Mouse (Mus musculus): ENCODE measurements around the gene Prex1. TPM values are rescaled to one million over a fixed set of nuclear protein-coding genes. Genes with fewer than 3 reads are reported as not detected.

Prex1 gene
- polyA plus RNA-seq, 1 experiment from 2014 or later, result 20.9 TPM

- Histone ChIP-seq H3K4me2 (replicated peaks; ENCODE audit: low read depth, low read length) (no peak overlapping the region), H3K36me3 (ENCODE audit: control insufficient read depth, insufficient read depth, low read length) (no peaks in the 10 kb centered on the region), H3K9me3 (ENCODE audit: control insufficient read depth, low read length) (no peaks in the 10 kb centered on the region), H3K27me3 (ENCODE audit: control insufficient read depth, insufficient read depth, low read length) (no peaks in the 10 kb centered on the region), H3K9ac (ENCODE audit: low read depth, low read length) (no peak overlapping the region), H3K4me3 (ENCODE audit: low read depth, low read length) (no peak overlapping the region), H3K4me1 (replicated peaks; ENCODE audit: control insufficient read depth, insufficient read depth, low read length) (0 out of 2 replicates have a peak, but pooled peaks cover 2% of the 10 kb centered on the region), H3K27ac (ENCODE audit: low read depth, low read length) (no peak overlapping the region)
- no peak for DNase-seq (ENCODE audit: low spot score)
- 48% methylated on average over 8 of the region's 8 CpGs for WGBS
- no peak for ATAC-seq (ENCODE audit: low FRiP score)
Observed at GRCm38 (mm10) chr2:166608509-166608908, 105.1 kb downstream of the Prex1 start.

- Histone ChIP-seq H3K9me3 (ENCODE audit: control insufficient read depth, low read length) (no peaks in the 10 kb centered on the region), H3K36me3 (ENCODE audit: control insufficient read depth, insufficient read depth, low read length) (no peaks in the 10 kb centered on the region), H3K4me3 (ENCODE audit: low read depth, low read length) (no peak overlapping the region), H3K4me2 (replicated peaks; ENCODE audit: low read depth, low read length) (no peak overlapping the region), H3K9ac (ENCODE audit: low read depth, low read length) (no peak overlapping the region), H3K27me3 (ENCODE audit: control insufficient read depth, insufficient read depth, low read length) (no peaks in the 10 kb centered on the region), H3K27ac (ENCODE audit: low read depth, low read length) (no peak overlapping the region), H3K4me1 (replicated peaks; ENCODE audit: control insufficient read depth, insufficient read depth, low read length) (0 out of 2 replicates have a peak, but pooled peaks cover 2% of the 10 kb centered on the region)
- DNase-seq (ENCODE audit: low spot score), result no peak
- no peak for ATAC-seq (ENCODE audit: low FRiP score)
- 74% methylated on average over 17 of the region's 17 CpGs for WGBS
Observed at GRCm38 (mm10) chr2:166606481-166607245, 107.0 kb downstream of the Prex1 start.

GRCm38 (mm10) chr2:166606053-166606452, 107.6 kb downstream of the Prex1 start:
- no peak overlapping the region for H3K9ac ChIP-seq (ENCODE audit: low read depth, low read length)
- no peak overlapping the region for H3K4me2 ChIP-seq (replicated peaks; ENCODE audit: low read depth, low read length)
- no peak overlapping the region for H3K4me3 ChIP-seq (ENCODE audit: low read depth, low read length)
- H3K4me1 ChIP-seq (replicated peaks; ENCODE audit: control insufficient read depth, insufficient read depth, low read length), result 0 out of 2 replicates have a peak, but pooled peaks cover 2% of the 10 kb centered on the region
- no peak for DNase-seq (ENCODE audit: low spot score)
- H3K9me3 ChIP-seq (ENCODE audit: control insufficient read depth, low read length), result no peaks in the 10 kb centered on the region
- WGBS, result 55% methylated on average over 6 of the region's 6 CpGs
- no peak overlapping the region for H3K27ac ChIP-seq (ENCODE audit: low read depth, low read length)
- no peaks in the 10 kb centered on the region for H3K27me3 ChIP-seq (ENCODE audit: control insufficient read depth, insufficient read depth, low read length)
- ATAC-seq (ENCODE audit: low FRiP score), result no peak
- no peaks in the 10 kb centered on the region for H3K36me3 ChIP-seq (ENCODE audit: control insufficient read depth, insufficient read depth, low read length)

GRCm38 (mm10) chr2:166605164-166605831, 108.3 kb downstream of the Prex1 start:
- Histone ChIP-seq H3K36me3 (ENCODE audit: control insufficient read depth, insufficient read depth, low read length) (no peaks in the 10 kb centered on the region), H3K9me3 (ENCODE audit: control insufficient read depth, low read length) (no peaks in the 10 kb centered on the region), H3K27ac (ENCODE audit: low read depth, low read length) (no peak overlapping the region), H3K27me3 (ENCODE audit: control insufficient read depth, insufficient read depth, low read length) (no peaks in the 10 kb centered on the region), H3K9ac (ENCODE audit: low read depth, low read length) (no peak overlapping the region), H3K4me2 (replicated peaks; ENCODE audit: low read depth, low read length) (no peak overlapping the region), H3K4me3 (ENCODE audit: low read depth, low read length) (no peak overlapping the region), H3K4me1 (replicated peaks; ENCODE audit: control insufficient read depth, insufficient read depth, low read length) (0 out of 2 replicates have a peak, but pooled peaks cover 2% of the 10 kb centered on the region)
- no peak for ATAC-seq (ENCODE audit: low FRiP score)
- DNase-seq (ENCODE audit: low spot score), result no peak
- WGBS, result 62% methylated on average over 12 of the region's 12 CpGs

GRCm38 (mm10) chr2:166602948-166603347, 110.7 kb downstream of the Prex1 start:
- WGBS, result 91% methylated on average over 3 of the region's 3 CpGs
- H3K4me2 ChIP-seq (replicated peaks; ENCODE audit: low read depth, low read length), result no peak overlapping the region
- H3K36me3 ChIP-seq (ENCODE audit: control insufficient read depth, insufficient read depth, low read length), result 0 out of 2 replicates have a peak, but pooled peaks cover 3% of the 10 kb centered on the region
- no peak overlapping the region for H3K27ac ChIP-seq (ENCODE audit: low read depth, low read length)
- H3K4me1 ChIP-seq (replicated peaks; ENCODE audit: control insufficient read depth, insufficient read depth, low read length), result no peaks in the 10 kb centered on the region
- no peaks in the 10 kb centered on the region for H3K9me3 ChIP-seq (ENCODE audit: control insufficient read depth, low read length)
- H3K9ac ChIP-seq (ENCODE audit: low read depth, low read length), result no peak overlapping the region
- no peak overlapping the region for H3K4me3 ChIP-seq (ENCODE audit: low read depth, low read length)
- ATAC-seq (ENCODE audit: low FRiP score), result no peak
- DNase-seq (ENCODE audit: low spot score), result no peak
- no peaks in the 10 kb centered on the region for H3K27me3 ChIP-seq (ENCODE audit: control insufficient read depth, insufficient read depth, low read length)

GRCm38 (mm10) chr2:166601420-166601819, 112.2 kb downstream of the Prex1 start:
- DNase-seq (ENCODE audit: low spot score), result no peak
- Histone ChIP-seq H3K9ac (ENCODE audit: low read depth, low read length) (no peak overlapping the region), H3K4me2 (replicated peaks; ENCODE audit: low read depth, low read length) (no peak overlapping the region), H3K4me3 (ENCODE audit: low read depth, low read length) (no peak overlapping the region), H3K36me3 (ENCODE audit: control insufficient read depth, insufficient read depth, low read length) (0 out of 2 replicates have a peak, but pooled peaks cover 6% of the 10 kb centered on the region), H3K4me1 (replicated peaks; ENCODE audit: control insufficient read depth, insufficient read depth, low read length) (no peaks in the 10 kb centered on the region), H3K27ac (ENCODE audit: low read depth, low read length) (no peak overlapping the region), H3K9me3 (ENCODE audit: control insufficient read depth, low read length) (no peaks in the 10 kb centered on the region), H3K27me3 (ENCODE audit: control insufficient read depth, insufficient read depth, low read length) (no peaks in the 10 kb centered on the region)
- 92% methylated on average over 18 of the region's 18 CpGs for WGBS
- ATAC-seq (ENCODE audit: low FRiP score), result no peak

- H3K27ac ChIP-seq (ENCODE audit: low read depth, low read length), result no peak overlapping the region
- H3K27me3 ChIP-seq (ENCODE audit: control insufficient read depth, insufficient read depth, low read length), result no peaks in the 10 kb centered on the region
- DNase-seq (ENCODE audit: low spot score), result no peak
- WGBS, result 90% methylated on average over 12 of the region's 12 CpGs
- H3K9me3 ChIP-seq (ENCODE audit: control insufficient read depth, low read length), result no peaks in the 10 kb centered on the region
- H3K36me3 ChIP-seq (ENCODE audit: control insufficient read depth, insufficient read depth, low read length), result 0 out of 2 replicates have a peak, but pooled peaks cover 6% of the 10 kb centered on the region
- no peak overlapping the region for H3K4me2 ChIP-seq (replicated peaks; ENCODE audit: low read depth, low read length)
- H3K9ac ChIP-seq (ENCODE audit: low read depth, low read length), result no peak overlapping the region
- no peak overlapping the region for H3K4me3 ChIP-seq (ENCODE audit: low read depth, low read length)
- no peak for ATAC-seq (ENCODE audit: low FRiP score)
- H3K4me1 ChIP-seq (replicated peaks; ENCODE audit: control insufficient read depth, insufficient read depth, low read length), result no peaks in the 10 kb centered on the region
Observed at GRCm38 (mm10) chr2:166598453-166599155, 115.0 kb downstream of the Prex1 start.

- Histone ChIP-seq H3K27ac (ENCODE audit: low read depth, low read length) (no peak overlapping the region), H3K9ac (ENCODE audit: low read depth, low read length) (no peak overlapping the region), H3K9me3 (ENCODE audit: control insufficient read depth, low read length) (no peaks in the 10 kb centered on the region), H3K4me1 (replicated peaks; ENCODE audit: control insufficient read depth, insufficient read depth, low read length) (no peaks in the 10 kb centered on the region), H3K4me2 (replicated peaks; ENCODE audit: low read depth, low read length) (no peak overlapping the region), H3K4me3 (ENCODE audit: low read depth, low read length) (no peak overlapping the region), H3K36me3 (ENCODE audit: control insufficient read depth, insufficient read depth, low read length) (0 out of 2 replicates have a peak, but pooled peaks cover 6% of the 10 kb centered on the region), H3K27me3 (ENCODE audit: control insufficient read depth, insufficient read depth, low read length) (no peaks in the 10 kb centered on the region)
- 78% methylated on average over 6 of the region's 6 CpGs for WGBS
- DNase-seq (ENCODE audit: low spot score) (no peak), ATAC-seq (ENCODE audit: low FRiP score) (no peak)
Observed at GRCm38 (mm10) chr2:166597763-166598162, 115.9 kb downstream of the Prex1 start.
